Mouse (Mus musculus) thymus, postnatal 14 days (tissue): ENCODE results near the gene Olfr1507.

Experiments used
- DNase-seq: peaks from one replicate; pipeline ENCODE4 v3.0.0; 2021

Gene Olfr1507

DNA sequence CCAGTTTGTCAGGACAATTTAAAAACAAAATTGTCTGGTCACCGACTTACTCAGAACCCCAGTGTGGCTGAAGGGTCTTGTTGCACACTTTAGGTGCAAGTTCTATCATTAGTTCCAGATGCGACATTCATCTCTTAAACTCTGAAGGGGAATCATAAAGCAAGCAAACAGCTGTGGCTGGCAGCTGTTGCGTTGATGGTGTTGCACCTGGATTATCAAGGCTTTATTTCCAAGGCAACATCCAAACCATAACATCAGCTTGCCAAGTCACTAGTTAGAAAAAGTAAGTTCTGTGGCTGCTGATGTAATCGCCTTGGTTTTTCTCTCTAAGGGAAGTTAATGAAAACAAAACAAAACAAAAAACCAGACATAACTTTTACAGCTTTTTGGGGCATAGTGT lies at the start of gene Olfr1507:
Gene Olfr1507 (minus strand): TSS at position 234 of the 400 bp plus-strand sequence.
- no peak for DNase-seq

- DNase-seq = no peak
These were observed 37.8 kb upstream of the Olfr1507 start for GRCm38 (mm10) chr14:52533336-52533735.

DNA sequence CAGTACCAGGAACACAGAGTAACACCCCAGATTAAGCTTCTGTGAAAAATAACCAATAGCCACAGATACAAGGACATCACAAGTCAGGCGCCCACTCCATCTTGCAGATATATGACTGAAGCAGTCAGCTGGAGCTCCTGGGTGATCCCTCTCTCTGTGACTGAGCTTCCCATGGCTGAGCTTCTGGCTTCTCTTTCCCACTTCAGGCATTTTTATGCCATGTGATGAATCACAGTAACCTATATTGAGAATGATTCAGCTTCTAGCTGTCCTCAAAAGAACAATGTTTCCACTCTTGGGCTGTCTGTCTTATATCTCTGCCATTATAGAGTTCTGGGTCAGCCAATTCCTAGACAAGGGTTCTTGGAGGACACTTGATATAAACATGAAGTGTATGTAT lies 29.4 kb upstream of the Olfr1507 start:
- DNase-seq = no peak

DNA sequence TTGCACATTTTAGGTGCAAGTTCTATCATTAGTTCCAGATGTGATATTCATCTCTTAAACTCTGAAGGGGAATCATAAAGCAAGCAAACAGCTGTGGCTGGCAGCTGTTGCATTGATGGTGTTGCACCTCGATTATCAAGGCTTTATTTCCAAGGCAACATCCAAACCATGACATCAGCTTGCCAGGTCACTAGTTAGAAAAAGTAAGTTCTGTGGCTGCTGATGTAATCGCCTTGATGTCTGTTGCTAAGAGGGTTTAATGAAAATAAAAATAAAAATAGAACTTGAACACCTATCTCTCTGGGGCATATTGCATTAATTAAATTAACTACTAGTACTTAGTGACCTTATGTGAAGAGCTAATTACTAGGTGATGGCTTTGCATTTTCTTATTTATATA lies 28.2 kb downstream of the Olfr1507 start, which contains the start of gene Olfr1508:
Gene Olfr1508 (minus strand): TSS at position 101 of the 400 bp plus-strand sequence.
- no peak for DNase-seq

DNA sequence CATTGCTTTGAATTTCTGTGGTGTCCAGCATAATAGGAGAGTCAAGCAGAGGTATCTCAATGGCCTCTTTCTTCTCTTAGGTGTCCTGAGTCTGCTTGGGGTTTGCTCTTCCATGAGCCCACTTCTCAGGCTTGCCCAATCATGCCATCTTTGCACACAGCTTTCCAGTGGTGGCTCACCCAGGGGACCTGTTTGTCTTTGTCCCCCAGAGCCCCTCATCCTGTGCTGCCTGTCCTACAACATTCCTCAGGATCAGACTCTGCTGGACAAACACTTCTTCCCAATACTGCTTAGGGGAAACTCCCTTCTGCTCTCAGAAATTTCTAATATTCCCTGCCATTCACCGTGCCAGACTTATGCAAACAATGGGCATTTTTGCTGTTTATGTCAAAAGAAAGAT lies 29.8 kb downstream of the Olfr1507 start:
- no peak for DNase-seq

DNA sequence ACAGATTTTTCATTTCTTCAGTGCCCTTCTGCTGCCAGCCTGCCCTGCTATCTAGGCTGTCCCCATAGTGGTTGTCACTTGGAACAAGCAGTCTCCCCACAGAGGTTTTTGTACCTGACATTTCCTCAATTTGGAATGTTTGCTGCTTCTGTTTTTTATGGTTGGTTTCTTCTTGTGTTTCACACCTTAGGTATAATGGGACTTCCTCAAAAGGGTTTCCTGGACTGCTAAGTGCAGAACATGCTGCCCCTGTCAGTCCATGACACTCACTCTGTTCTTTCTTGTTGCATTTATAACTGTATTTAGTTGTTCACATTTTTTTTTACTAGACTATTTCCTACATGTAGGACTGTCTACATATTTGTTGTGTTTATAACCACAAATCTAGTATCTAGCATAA lies 33.6 kb downstream of the Olfr1507 start:
- DNase-seq = no peak

- peak; percentile 31 for DNase-seq
These were observed 44.4 kb downstream of the Olfr1507 start for GRCm38 (mm10) chr14:52451138-52451537.

- DNase-seq = no peak
These were observed 52.9 kb downstream of the Olfr1507 start, which contains the start of gene Olfr1509 for GRCm38 (mm10) chr14:52442690-52443089. Gene Olfr1509, plus strand, starts transcription at chr14:52442990.
